Mouse (Mus musculus): ENCODE data around the gene Chadl. TPM values are rescaled to one million over a fixed set of nuclear protein-coding genes. Genes with fewer than 3 reads are reported as not detected.
"Not testable (repeated sequence)": the region's sequence is repeated elsewhere in the genome, so short reads cannot be mapped to it uniquely, and the experiment has no call there.

Gene Chadl
- total RNA-seq (2021), result 10 to 100 TPM; 24.0 to 31.8 TPM
- long read RNA-seq, transcript Chadl-201 (6 exons, 2,548 nt), result minor isoform, 11 of 49 reads
- long read RNA-seq, transcript Chadl-203 (3 exons, 1,095 nt), result major isoform, 20 of 49 reads
- long read RNA-seq, partial matches to known transcripts, result 11 of 49 reads
- long read RNA-seq, other reads (novel, unspliced or antisense), result 7 of 49 reads

GRCm38 (mm10) chr15:81697175-81697574 is at the start of gene Chadl:
Gene Chadl (minus strand): TSS chr15:81697287.
- DNase-seq (ENCODE audit: low spot score in 2 of 2), result peak; percentile 48 to 69

GRCm38 (mm10) chr15:81745601-81746114 is 48.6 kb upstream of the Chadl start:
- peak; percentile 75 to 83 for DNase-seq (ENCODE audit: low spot score in 2 of 2)

DNA sequence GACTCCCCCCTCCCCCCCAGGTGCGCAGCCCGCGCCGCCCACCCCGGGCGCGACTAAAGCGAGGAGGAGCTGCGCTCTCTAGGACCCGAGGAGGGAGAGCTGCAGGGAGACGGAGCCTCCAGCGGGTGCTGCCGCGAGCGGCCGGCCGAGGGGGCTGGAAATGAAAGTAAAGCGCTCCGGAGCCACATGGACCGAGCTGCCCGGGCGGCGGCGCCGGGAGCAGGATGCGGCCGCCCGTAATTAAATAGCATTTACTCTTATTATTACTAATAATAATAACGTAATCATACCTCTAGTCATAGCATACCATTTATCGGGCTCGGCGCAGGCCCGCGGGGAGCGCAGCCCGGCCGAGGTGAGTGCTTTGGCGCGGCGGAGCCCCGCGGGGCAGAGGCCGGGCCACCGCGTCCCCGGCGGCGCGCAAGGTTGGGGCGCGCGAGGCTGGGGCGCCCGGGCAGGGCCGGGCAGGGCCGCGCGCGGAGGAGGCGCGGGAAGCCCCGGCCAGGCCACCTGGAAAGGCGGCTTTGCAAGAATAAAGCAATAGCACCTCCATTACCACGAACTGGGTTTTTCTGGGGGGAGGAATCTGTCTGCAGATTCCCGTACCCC is 48.0 kb upstream of the Chadl start, which contains the start of the genes Zc3h7b and Rangap1:
Zc3h7b (plus strand) TSS at position 66 of the 609 bp plus-strand sequence.
Rangap1 (minus strand) TSS at position 539 of the 609 bp plus-strand sequence.
- DNase-seq (ENCODE audit: low spot score in 2 of 2), result peak; percentile 74 to 79

- not testable (repeated sequence) for DNase-seq (ENCODE audit: low spot score in 2 of 2)
These were observed 45.3 kb upstream of the Chadl start for GRCm38 (mm10) chr15:81742368-81742767.

- DNase-seq (ENCODE audit: low spot score in 2 of 2), result no peak
These were observed 42.8 kb upstream of the Chadl start for GRCm38 (mm10) chr15:81739924-81740323.

DNA sequence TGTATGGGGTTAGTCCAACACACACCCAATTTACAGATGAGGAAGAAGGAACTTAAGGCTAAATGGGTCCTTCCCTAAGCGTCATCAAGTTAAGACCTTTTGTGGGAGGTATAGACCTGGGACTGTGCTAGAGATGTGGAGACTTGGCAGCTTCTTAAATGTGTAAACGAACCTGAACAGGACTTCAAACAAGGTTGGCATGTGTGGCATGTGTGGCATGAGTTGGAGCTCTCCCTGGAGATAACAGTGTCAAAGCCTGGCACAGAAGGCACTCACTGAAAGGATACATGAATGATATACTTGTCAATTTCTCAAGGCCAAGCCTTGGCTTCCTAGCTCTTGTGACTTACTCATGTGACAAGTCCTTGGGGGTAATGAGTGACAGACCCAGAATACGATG is 42.2 kb upstream of the Chadl start:
- DNase-seq (ENCODE audit: low spot score in 2 of 2), result no peak

GRCm38 (mm10) chr15:81735075-81735474 is 38.0 kb upstream of the Chadl start:
- DNase-seq (ENCODE audit: low spot score in 2 of 2), result no peak

DNA sequence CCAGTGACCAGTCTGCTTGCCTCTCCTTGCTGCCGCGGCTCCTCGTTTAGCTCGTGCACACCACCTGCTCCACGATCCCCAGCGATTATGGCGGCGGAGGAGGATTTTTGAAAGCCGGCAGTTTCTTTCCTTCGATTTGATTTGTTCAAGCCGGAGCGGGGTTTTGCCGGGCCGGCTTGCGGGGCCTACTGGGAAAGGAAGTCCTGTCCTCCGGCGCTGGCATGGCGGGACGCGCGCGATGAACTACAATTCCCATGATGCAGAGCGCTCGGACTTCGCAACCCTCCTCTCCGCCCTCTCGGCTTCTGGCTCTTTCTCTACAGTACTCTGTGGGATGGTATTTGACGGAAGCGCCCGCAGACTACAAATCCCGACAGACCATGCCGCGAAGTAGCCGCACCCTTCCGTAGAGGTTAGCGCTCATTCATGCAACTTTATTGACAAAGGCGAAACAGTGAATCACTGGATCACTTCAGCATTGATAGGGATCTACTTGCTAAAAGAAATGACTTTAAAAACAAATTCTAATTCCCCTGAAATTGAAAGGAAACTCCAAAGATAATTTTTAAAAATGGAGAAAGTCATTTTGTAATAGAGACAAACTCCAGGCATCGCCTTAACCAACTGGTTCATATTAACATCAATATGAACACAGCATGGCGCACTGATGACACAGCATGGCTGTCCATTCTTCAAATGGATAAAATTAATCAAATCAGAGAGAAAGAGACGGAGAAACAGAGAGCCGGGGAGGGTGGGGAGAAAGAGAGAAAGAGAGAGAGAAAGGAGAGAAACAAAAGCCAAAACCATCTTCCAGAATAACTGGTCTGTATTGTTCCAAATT is 32.9 kb upstream of the Chadl start:
- DNase-seq (ENCODE audit: low spot score in 2 of 2), result peak; percentile 97

- DNase-seq (ENCODE audit: low spot score in 2 of 2), result peak; percentile 26 to 50
These were observed 32.2 kb upstream of the Chadl start for GRCm38 (mm10) chr15:81729241-81729791.

- no peak for DNase-seq (ENCODE audit: low spot score in 2 of 2)
These were observed 28.9 kb upstream of the Chadl start for GRCm38 (mm10) chr15:81725965-81726364.

DNA sequence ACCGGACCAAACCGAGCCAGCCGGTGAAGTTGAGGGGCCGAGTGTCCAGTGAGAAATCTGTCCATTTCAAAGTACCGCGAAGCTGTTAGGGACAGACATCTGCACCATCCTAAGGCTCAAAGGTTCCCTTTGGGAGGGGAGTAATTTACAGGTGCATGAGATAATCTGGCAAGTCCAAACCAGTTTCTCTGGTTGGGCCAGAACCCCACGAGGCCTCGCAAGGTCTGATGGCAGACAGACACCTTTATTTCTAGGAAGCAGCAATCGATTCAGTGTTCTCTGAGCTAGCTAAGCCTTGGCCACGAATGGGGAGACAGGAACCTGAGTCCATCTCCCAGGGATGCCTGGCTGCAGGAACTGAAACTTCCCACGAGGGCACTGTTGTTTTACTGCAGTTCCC is 26.6 kb upstream of the Chadl start:
- no peak for DNase-seq (ENCODE audit: low spot score in 2 of 2)

- DNase-seq (ENCODE audit: low spot score in 2 of 2), result no peak
These were observed 25.3 kb upstream of the Chadl start for GRCm38 (mm10) chr15:81722361-81722760.

DNA sequence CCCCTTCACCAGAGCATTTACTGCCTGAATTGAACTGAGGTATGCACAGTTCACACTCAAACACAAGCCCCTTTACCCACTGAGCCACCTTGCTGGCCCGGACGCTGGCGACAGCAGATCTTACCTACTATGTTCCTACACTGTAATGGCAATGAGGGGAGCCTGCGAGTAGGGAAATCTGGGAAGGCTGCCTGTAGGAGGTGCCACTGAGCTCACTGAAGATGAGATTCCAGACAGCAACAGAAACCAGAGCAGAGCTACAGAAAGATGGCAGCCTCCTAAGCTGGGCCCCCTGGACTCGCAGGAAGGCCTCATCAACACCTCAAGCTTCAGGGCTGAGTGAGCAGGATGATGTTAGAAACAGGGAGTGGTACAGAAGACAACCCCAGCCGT is 22.0 kb upstream of the Chadl start:
- no peak for DNase-seq (ENCODE audit: low spot score in 2 of 2)

GRCm38 (mm10) chr15:81718336-81719138 is 21.4 kb upstream of the Chadl start:
- DNase-seq (ENCODE audit: low spot score in 2 of 2), result no peak

DNA sequence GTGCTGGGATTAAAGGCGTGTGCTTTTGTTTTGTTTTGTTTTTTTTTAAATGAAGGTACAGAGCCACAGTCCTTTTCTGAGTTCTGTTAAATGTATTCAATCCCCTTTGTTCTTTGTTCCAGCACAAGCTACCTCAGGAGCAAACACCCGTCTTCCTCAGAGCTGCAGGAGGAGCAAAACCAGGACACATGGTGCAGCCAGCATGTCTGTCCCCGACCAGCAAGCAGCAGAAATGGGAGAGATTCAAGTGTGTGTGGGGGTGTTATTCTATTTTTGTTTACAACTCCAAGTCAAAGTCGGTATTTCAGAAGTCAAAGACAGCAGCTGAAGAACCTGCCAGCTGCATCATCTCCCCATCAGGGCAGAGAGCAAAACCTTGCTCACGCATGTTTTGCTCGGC is 16.7 kb upstream of the Chadl start:
- DNase-seq (ENCODE audit: low spot score in 2 of 2), result no peak

- DNase-seq (ENCODE audit: low spot score in 2 of 2), result no peak
These were observed 13.7 kb upstream of the Chadl start for GRCm38 (mm10) chr15:81710801-81711200.

DNA sequence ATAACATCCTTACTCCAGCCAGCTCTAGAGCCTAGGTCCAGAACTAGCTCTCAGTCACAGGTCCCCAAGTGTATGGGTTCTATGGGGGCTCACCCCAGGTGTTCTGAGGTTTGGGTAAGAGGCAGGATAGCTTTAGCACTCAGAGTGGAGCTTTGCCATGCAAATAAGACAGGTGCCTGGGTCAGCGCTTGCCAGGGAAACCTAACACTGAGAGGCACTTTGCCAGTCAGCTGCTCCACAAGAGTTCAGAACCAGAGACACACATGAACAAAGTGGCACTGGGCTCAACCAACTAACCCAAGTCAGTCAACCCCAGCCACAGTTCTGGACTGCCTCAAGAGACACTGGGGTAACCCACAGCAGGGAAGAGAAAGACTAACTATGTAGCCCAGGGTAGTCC is 12.6 kb upstream of the Chadl start:
- DNase-seq (ENCODE audit: low spot score in 2 of 2), result no peak

- DNase-seq (ENCODE audit: low spot score in 2 of 2), result no peak
These were observed 11.9 kb upstream of the Chadl start for GRCm38 (mm10) chr15:81708991-81709390.

DNA sequence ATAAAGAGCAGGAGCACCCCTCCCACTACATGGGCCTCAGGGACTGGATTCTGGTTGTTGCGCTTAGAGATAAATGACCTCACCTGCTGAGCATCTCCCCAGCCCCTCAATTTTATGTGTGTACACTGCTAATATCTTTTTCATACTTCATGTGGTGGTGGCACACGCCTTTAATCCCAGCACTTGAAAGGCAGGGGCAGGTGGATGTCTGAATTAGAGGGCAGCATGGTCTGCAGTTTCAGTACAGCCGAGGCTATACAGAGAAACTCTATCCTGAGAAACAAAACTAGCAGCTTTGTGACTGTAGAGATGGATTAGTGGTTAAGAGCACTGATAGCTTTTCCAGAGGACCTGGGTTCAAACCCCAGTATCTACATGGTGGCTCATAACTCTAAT is 6.0 kb upstream of the Chadl start:
- DNase-seq (ENCODE audit: low spot score in 2 of 2), result no peak

DNA sequence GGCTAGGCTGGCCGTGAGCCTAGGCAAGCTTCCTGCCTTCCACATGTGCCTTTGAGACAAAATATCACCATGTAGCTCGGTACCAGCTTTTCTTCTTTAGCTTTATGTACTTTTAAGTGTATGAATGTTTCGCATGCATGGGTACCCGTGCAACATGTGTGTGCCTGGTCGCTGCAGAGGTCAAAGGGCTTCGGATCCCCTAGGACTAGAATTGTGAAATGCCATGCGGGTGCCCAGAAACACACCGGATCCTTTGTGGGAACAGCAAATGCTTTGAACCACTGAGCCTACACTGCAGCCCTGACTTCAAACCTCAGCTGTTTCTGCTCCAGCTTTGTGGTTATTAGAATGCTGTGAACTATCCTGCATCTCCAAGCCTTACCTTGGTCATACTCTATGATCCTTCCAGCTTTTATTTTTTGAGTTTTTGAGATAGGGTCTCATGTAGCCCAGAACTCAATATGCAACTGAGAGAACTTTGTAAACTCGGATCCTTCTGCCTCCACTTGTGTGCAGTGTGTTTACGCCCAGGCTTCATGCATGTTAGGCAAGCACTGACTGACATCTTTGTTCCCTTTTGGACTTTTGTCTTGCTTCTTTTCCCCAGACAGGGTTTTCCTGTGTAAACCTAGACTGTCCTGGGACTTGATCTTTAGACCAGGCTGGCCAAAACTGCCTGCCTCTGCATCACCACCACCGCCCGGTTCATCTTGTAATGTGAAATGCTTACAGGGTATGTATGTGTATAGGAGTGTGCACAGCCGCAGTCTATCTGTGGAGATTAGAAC is 5.4 kb upstream of the Chadl start:
- no peak for DNase-seq (ENCODE audit: low spot score in 2 of 2)

Measured in layer of hippocampus, postnatal 10 days (tissue).